Mouse (Mus musculus) right cerebral cortex, adult 2 months (tissue): ENCODE data around the gene Uggt2.
"Not testable (repeated sequence)": the region's sequence is repeated elsewhere in the genome, so short reads cannot be mapped to it uniquely, and the experiment has no call there.

ENCODE experiments used
- DNase-seq, 2 experiments: peaks; one replicate each; pipeline ENCODE4 v3.0.0; 2021 to 2022; ENCODE audit warnings: low spot score in 2 of 2

The Uggt2 gene

DNA sequence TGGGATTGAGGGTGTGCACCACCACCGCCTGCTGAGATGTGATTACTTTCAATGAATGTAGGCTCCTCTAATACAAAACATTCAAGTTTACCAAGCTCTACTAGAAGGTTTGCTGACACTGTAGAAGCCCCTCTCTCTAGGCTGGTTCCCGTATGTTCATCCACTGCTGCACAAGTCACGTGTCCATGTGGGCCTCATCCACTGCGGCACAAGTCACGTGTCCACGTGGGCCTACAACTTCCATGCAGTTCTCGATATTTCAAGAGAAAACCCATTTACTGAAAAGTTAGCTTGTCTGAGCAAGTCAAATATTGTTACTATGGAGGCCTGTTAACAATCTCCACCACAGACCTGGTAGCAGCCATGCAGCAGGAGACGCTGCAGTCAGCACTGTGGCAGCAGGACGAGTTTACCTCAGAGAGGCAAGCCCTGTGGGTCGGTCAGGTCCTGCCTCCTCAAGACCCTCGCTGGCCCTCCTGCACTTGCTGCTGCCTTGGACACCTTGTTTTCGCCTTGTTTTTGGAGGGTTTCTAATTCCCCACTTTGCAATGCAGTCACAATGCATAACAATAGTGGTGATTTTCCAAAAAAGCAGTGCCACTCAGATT is 62.0 kb downstream of the Uggt2 start:
- no peak for DNase-seq

DNA sequence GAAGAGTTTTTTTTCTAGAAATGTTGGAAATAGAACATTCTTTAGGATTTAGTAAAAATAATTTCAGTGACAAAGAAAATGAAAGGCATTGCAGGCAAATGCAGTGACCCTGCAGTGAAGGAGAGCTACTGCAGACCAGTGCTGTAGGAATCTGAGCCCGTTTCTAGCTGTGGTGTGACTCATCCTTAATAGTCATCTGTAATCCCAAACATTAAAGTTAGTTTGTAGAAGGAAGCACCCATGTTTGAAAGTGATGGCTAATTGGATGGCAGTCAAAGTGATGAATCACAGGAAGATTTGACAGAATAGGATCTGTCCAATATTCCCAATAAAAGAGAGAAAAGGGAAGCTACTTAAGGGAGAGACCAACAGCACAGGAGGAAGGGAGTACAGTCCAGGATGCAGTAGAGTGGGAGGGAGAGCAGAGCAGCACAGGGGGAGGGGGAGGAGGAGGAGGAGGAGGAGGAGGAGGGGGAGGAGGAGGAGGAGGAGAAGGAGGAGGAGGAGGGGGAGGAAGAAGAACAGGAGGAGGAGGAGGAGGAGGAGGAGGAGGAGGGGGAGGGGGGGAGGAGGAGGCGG is 71.5 kb downstream of the Uggt2 start:
- DNase-seq: no peak

GRCm38 (mm10) chr14:119027130-119027529 is 72.1 kb downstream of the Uggt2 start:
- DNase-seq: peak; percentile 61 to 75

DNA sequence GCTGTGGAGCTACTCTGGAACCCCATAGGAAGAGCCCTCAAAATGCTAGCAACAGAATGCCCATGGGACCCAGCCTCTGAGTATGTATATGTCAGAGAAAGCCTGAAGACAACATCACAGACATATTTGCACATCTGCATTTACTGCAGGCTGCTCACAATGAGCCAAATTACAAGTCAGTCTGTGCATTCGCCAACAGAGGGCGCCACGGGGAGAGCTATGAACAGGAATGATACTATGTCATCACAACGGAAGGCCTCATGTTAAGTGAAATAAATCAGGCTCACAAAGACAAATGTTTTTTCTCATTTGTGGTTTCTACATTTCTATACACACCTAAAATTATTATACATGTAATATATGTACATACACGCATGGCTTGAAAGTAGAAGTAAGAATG is 73.3 kb downstream of the Uggt2 start:
- no peak for DNase-seq

GRCm38 (mm10) chr14:119013549-119013948 is 85.7 kb downstream of the Uggt2 start:
- peak; percentile 49 to 53 for DNase-seq

GRCm38 (mm10) chr14:119012607-119013431 is 86.4 kb downstream of the Uggt2 start:
- DNase-seq: peak; percentile 68 to 78

- DNase-seq: no peak
These were observed 89.7 kb downstream of the Uggt2 start for GRCm38 (mm10) chr14:119009531-119009930.

- no peak for DNase-seq
These were observed 91.1 kb downstream of the Uggt2 start for GRCm38 (mm10) chr14:119008031-119008590.

DNA sequence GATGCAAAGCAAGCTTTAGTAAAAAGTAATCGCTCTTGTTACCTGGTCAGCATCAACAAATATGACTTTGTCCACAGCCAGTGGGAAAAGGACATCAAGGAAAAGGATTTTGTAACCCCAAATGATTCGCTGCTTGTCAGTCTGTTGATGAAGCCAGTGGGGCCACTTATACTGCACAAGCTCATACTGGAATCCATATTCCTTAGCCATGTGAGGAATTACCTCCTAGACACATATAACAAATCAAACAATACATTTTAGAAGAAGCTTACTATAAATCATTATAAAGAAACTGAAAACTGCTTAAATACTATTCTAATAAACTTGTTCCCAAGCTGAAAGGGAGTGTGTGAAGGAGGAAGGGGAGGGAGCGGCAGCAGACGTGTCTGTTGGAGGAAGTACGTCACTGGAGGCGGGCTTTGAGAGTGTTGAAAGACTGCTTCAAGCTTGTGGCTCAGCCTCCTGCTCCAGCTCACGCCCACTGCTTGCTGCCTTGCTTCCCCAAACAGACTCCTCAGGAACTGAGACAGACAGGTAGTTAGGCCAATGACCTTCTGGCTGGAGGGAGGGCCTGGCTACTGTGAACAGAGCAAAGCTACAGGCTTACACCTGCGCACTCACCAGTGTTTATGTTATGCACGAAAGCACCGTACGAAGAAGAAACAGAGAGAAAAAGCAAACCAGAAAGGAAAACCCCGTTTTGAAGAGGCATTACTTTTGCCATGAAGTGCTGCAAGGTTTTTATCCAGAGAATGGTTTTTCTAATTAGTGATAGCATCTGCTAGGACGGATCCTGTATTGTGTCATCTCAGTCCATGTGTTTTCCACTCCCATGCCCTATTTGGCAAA is 91.9 kb downstream of the Uggt2 start:
- peak; percentile 98 to 99 for DNase-seq

GRCm38 (mm10) chr14:119006441-119007102 is 92.7 kb downstream of the Uggt2 start:
- no peak for DNase-seq

DNA sequence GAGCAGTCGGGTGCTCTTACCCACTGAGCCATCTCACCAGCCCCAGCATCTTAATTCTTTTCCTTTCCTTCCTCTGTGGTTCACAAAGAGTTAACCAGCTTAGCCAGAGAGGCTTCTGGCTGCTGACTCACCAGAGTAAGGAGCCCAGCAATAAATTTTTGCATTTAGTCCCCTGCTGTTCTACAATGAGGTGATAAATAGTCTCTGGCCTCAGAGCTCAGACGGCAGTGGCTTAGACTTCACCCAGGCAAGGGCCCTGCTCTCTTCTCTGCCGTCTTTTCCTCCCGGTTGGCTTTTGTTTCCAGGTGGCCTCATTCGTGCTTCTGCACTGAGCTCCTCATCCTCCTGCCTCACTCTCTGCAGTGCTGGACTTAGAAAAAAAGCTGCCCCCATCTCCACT is 93.4 kb downstream of the Uggt2 start:
- DNase-seq: no peak

GRCm38 (mm10) chr14:119003320-119003719 is 95.9 kb downstream of the Uggt2 start:
- DNase-seq: no peak

DNA sequence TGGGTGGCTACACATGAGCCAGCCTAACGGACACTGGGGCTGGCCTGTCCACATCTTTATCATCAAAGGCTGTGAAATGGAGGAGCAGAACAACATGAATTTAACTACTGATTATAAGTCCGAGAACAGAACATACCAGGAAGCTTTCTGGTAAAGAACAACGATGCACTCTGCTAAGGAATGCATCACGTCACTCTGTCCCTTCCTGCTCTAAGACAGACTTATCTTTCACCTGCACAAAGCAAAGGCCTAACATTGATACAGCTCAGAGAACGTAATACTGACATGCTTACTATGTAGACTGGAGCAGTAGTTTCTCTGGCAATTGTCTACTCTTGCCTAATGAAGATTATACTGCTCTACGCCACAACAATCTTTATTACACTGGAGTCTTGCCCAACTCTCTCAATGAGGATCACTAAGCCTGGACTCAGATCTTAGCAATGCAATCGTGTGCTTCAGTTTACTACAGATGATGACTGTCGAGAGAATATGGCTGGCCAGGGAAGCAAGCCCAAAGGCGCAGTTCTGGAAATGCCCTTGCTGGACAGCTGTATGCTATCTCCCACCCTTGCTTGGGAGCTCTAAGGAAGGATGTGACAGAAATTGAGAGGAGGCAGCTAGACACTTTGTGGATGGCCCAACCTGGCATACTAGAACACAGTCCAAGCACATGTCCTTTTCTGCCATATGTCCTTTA is 103.9 kb downstream of the Uggt2 start:
- no peak for DNase-seq

DNA sequence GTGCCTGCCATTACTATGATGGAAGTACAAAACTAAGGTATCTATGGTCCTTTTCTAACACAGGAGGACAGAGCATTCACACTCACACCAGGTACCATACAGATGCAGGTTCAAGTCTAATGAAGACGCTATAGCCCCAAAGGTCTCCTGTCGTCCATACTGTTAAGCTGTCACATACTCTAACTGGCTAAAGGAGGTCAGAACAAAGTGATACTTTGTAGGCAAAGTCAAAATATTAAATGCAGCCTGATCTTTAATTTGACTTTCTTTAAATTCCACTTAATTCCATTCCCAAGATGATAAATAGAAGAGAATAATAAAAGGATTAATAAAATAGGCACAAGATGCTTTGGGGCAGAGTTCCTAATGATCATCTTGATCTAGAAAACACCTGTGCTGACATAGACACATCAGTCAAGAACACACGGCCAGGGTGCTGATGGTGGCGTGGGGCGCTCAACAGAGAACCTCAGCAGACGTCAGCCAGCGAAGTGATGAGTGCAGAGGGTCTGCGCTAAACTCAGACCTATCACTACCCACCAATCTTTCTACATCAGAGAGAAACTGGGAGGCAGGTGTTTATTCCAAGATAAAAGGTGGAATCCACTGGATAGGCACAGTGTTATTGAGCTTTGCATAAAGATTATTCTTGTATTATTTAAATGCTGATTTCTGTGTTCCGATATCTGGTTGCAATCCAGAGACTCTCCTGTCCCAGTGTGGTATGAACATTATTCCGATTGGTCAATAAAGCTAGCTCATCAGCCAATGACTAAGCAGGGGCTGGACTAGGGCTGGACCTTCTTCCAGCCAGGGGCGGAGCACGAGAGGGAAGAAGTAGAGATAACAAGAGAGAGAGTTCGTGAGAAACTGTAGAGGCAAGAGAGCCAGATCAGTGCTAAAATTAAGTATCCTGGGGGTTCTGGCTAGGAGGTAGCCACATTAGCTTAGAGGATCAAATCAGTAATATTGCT is 111.4 kb downstream of the Uggt2 start:
- DNase-seq: no peak

DNA sequence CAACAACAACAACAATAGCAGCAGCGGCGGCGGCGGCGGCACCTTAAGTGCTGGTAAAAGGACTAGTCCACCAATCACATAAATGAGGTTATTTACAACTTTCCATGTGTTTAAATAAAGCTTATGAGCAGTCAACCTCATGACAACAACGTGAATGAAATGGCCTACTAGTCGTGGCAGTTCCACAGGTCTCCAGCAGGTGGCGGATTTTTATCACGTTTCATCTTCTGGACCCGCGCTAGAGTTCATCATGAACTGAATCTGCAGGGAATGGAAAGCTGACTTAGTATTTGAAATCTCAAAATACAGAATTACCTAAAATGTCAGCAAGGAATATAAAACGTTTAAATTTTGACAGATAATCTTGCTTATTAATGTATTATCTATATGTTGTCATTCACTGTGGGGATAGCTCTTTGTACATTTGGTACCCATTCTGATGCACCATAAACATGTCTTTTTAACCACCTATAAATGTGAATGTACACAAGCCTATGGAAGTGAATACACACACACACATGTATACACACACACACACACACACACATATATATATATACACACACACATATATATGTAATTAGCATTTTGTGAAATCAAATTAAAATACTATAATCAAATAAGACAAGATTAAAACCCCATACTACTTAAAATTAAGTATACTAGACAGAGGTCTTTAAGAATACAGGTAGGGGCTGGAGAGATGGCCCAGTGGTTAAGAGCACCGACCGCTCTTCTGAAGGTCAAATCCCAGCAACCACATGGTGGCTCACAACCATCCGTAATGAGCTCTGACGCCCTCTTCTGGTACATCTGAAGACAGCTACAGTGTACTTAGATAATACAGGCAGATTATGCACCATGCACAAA is 112.3 kb downstream of the Uggt2 start:
- DNase-seq: peak; percentile 80 to 82

DNA sequence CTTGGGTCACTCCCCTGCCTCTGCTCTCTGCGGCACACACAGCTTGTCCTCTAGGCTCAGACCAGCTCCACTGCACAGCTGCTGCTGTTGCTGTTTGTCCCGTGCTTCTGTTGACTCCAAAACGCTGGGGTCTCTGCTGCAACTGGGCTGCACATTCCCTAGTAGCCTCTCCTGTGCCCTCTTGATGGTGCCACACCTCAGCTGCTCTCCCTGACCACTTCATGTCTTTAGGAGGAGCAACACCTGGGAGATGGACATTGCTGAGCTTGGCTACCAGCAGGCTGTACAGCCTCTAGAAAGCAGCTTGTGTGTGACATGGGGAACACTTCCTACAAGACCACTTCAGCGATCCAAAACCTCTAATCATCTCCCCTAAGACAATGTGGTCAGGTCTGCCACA is 115.1 kb downstream of the Uggt2 start:
- no peak for DNase-seq

GRCm38 (mm10) chr14:118983396-118983795 is 115.8 kb downstream of the Uggt2 start:
- no peak for DNase-seq

DNA sequence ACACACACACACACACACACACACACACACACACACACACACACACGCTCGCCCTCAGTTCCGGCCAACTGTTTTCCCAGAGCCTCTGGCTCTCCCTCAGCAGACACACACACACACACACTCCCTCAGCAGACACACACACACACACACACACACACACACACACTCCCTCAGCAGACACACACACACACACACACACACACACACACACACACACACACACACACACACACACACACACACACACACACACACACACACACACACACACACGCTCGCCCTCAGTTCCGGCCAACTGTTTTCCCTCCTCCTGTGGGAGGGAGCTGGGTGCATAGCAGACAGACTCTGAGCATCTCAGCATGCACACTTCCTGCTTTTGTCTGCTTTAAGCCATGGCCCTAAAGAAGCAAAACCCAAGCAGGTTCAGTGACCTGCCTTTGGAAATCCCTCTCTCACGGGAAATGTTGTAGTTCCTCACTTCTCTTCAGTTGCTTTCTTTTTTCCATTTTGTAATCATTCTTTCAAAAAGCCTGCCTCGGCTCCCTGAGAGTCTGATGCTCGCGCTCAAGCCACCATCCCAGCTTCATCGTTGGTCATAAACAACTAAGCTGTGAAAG is 116.7 kb downstream of the Uggt2 start:
- DNase-seq: not testable (repeated sequence)
